Mouse (Mus musculus) lung, embryonic 14.5 days (tissue): ENCODE data around the gene Soga3. TPM values are rescaled to one million over a fixed set of nuclear protein-coding genes. Genes with fewer than 3 reads are reported as not detected.

Experiments used
- ATAC-seq: fragments of 200-750 bp; cut with Nextera tagmentation; 2 replicates; pipeline ENCODE4 v1.8.0; 2017; ENCODE audit warnings: mild to moderate bottlenecking, moderate TSS enrichment, moderate library complexity; ENCODE audit not compliant: insufficient read depth
- DNase-seq: peaks from one replicate; pipeline ENCODE4 v3.0.0-alpha.2; 2015
- H3K27ac ChIP-seq: fragments of 300-500 bp; sonication (generic); 2 replicates; pipeline ENCODE4 v1.5.1; 2014; ENCODE audit warnings: low read depth, mild to moderate bottlenecking, moderate library complexity
- H3K27me3 ChIP-seq: fragments of 300-500 bp; sonication (generic); 2 replicates; pipeline ENCODE4 v1.6.1; 2014; ENCODE audit warnings: low read length, control low read depth; ENCODE audit not compliant: insufficient read depth
- H3K36me3 ChIP-seq: fragments of 300-500 bp; sonication (generic); 2 replicates; pipeline ENCODE4 v1.6.1; 2014; ENCODE audit warnings: control low read depth; ENCODE audit not compliant: insufficient read depth
- H3K4me1 ChIP-seq: fragments of 300-500 bp; sonication (generic); 2 replicates; pipeline ENCODE4 v1.6.1; 2014; ENCODE audit warnings: antibody characterized with exemption, control low read depth; ENCODE audit not compliant: insufficient read depth
- H3K4me2 ChIP-seq: fragments of 300-500 bp; sonication (generic); 2 replicates; pipeline ENCODE4 v1.6.1; 2014; ENCODE audit warnings: mild to moderate bottlenecking
- H3K4me3 ChIP-seq: fragments of 300-500 bp; sonication (generic); 2 replicates; pipeline ENCODE4 v1.5.1; 2014; ENCODE audit warnings: low read depth, low read length
- H3K9ac ChIP-seq: fragments of 300-500 bp; sonication (generic); 2 replicates; pipeline ENCODE4 v1.6.1; 2014
- H3K9me3 ChIP-seq: fragments of 300-500 bp; sonication (generic); 2 replicates; pipeline ENCODE4 v1.6.1; 2016; ENCODE audit warnings: low read depth, low read length, control low read depth
- CTCF ChIP-seq: IDR thresholded peaks from 2 replicates; pipeline ENCODE4 v1.5.1; 2016; ENCODE audit warnings: antibody characterized with exemption, low read depth
- WGBS: fragments of 180-500 bp; shearing (Covaris S2); extraction: QIAGEN DNeasy Blood & Tissue Kit; methylation state at CpG from one replicate; pipeline ENCODE4 v1.1.7; 2014; 5-methylcytosine and 5-hydroxymethylcytosine counted together
- polyA plus RNA-seq: library from polyadenylated mRNA; unstranded; fragments of >200 nt; fragmentation: Nextera tagmentation; extraction: Ambion mirVana; gene quantifications from 2 replicates; pipeline ENCODE4 v1.2.1, GENCODE M21; 2014

Gene Soga3
- polyA plus RNA-seq, 1 experiment from 2014 or later, result 0.29 TPM

DNA sequence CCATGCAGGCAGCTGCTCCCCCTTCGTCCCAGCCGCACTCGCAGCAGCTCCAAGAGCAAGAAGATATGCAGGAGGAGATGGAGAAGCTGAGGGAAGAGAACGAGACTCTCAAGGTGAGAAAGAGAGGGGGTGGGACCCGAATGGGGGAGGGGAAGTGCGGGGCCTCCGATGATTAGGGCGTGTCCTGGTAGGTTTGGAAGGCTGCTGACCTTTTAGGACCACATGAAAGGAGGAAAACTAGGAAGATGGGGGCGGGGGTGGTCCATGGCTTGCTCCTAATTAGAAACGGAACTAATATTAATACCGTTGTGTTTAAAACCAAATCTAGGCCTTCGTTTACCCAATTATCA is 4.0 kb downstream of the Soga3 start:
- Histone ChIP-seq H3K9me3 (no peaks in the 10 kb centered on the region), H3K4me3 (peak overlapping the region; percentile 44), H3K36me3 (no peaks in the 10 kb centered on the region), H3K4me1 (peaks cover 3% of the 10 kb centered on the region; the same call in 1 of the 2 replicates), H3K4me2 (peak overlapping the region; percentile 89), H3K27ac (no peak overlapping the region), H3K27me3 (peaks cover 47% of the 10 kb centered on the region), H3K9ac (no peak overlapping the region)
- ATAC-seq (no peak), DNase-seq (no peak)
- TF ChIP-seq CTCF, result no peak
- WGBS, result under 1% methylated on average over 12 of the region's 12 CpGs

DNA sequence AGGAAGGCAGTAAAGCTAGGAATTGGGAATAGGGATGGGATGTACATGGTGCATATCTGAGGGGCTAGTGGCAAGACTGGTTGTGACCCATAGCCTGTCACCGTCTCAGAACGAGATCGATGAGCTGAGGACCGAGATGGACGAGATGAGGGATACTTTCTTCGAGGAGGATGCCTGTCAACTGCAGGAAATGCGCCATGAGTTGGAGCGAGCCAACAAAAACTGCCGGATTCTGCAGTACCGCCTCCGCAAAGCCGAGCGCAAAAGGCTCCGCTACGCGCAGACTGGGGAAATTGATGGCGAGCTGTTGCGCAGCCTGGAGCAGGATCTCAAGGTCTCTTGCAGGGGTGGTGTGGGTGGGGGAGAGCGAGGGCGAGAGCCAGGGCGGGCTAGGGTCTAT is 4.4 kb downstream of the Soga3 start:
- Histone ChIP-seq H3K4me3 (peak overlapping the region; percentile 44; the same call in 1 of the 2 replicates), H3K4me1 (peaks cover 3% of the 10 kb centered on the region; the same call in 1 of the 2 replicates), H3K9ac (no peak overlapping the region), H3K27ac (no peak overlapping the region), H3K9me3 (no peaks in the 10 kb centered on the region), H3K36me3 (no peaks in the 10 kb centered on the region), H3K27me3 (peaks cover 47% of the 10 kb centered on the region), H3K4me2 (peak overlapping the region; percentile 89)
- DNase-seq, result peak; percentile 5
- no peak for ATAC-seq
- TF ChIP-seq CTCF, result no peak
- 2% methylated on average over 21 of the region's 21 CpGs for WGBS

DNA sequence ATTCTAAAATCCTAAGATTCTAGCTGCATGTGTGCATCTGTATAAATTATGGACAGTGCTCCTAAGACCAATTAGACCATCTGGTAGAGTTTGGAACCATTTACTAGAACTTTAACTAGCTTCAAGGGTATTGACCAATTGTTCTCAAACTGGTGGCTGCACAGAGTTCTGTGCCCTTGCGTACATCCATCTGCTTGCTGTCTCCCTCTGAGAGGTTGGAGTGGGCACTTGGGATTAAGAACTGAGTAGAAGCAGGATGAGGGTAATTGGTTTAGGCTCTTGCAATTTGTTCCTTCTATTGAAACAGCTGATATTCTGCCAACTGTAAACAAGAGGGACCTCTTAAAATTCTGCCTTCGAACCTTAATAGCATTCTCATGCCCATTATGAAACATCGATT is 11.7 kb downstream of the Soga3 start:
- WGBS, result 93% methylated on average over 3 of the region's 3 CpGs
- no peak for ATAC-seq
- H3K9me3 ChIP-seq, result no peaks in the 10 kb centered on the region

DNA sequence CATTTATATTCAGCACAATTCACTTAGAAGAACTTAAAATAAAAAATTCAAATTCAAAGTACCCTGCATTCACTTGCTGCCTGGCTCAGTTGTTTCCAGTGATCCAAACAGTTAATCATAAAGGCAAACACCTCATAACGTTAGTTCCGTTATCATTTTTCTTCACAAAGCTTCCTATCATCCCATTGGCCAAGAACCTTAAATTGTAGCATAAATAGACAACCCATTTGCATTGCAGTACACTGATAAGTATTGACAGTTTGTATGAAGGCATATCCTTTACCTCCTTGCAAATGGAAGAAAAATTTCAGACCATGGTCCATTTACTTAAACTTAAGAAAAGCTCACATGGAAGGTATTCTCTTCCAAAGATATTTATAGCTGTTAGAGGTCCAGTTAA is 18.0 kb downstream of the Soga3 start:
- WGBS, result 54% methylated on average over 2 of the region's 2 CpGs
- ATAC-seq (no peak), DNase-seq (no peak)
- Histone ChIP-seq H3K27me3 (no peaks in the 10 kb centered on the region), H3K4me1 (no peaks in the 10 kb centered on the region), H3K4me3 (no peak overlapping the region), H3K9me3 (no peaks in the 10 kb centered on the region), H3K4me2 (no peak overlapping the region), H3K36me3 (no peaks in the 10 kb centered on the region), H3K9ac (no peak overlapping the region), H3K27ac (no peak overlapping the region)
- no peak for TF ChIP-seq CTCF

More for the DNA sequence above, 11.7 kb downstream of the Soga3 start:
- Histone ChIP-seq H3K27ac (no peak overlapping the region), H3K4me2 (no peak overlapping the region), H3K4me3 (no peak overlapping the region), H3K36me3 (no peaks in the 10 kb centered on the region), H3K27me3 (no peaks in the 10 kb centered on the region), H3K4me1 (no peaks in the 10 kb centered on the region), H3K9ac (no peak overlapping the region)
- TF ChIP-seq CTCF, result no peak
- no peak for DNase-seq

DNA sequence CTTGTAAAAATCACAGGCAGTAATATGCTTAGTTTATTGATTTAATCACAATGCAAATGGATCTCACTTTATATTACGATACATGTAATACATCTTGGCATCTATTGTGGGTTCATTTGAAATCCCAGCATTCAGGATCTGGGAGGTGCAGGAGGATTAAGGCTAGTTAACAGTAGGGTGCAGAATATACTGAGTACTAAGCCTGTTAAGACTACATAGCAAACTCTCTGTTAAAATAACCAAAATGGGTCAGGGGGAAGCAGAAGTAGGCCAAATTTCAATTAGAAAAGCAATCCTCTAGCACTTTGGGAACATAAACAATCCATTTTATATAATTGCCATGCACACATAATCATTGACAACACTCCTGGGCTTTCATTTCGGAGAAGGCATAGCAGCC is 30.1 kb downstream of the Soga3 start:
- H3K4me3 ChIP-seq, result no peak overlapping the region
- no peak overlapping the region for H3K9ac ChIP-seq
- no peak for TF ChIP-seq CTCF
- no peaks in the 10 kb centered on the region for H3K27me3 ChIP-seq
- no peak overlapping the region for H3K4me2 ChIP-seq
- ATAC-seq (no peak), DNase-seq (no peak)
- H3K36me3 ChIP-seq, result no peaks in the 10 kb centered on the region
- H3K27ac ChIP-seq, result no peak overlapping the region
- no peaks in the 10 kb centered on the region for H3K4me1 ChIP-seq
- 83% methylated on average over 2 of the region's 2 CpGs for WGBS
- no peaks in the 10 kb centered on the region for H3K9me3 ChIP-seq

DNA sequence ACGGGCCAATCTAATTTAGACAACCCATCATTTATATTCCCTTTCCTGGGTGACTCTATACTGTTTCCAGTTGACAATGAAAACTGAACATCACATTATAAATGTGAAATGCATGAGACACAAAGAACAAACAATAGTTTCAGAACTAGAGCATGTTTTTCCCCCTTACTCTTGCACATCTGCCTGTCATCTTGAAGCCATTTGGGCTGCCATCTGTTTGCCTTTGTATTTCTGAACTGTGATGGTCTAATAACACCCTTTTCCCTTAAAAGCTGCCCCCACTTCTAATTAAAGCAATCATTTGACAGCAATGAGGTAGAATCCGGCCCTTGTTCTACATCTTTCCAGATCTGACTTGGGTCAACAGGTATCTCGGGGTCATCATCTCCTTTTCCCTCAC is 32.0 kb downstream of the Soga3 start:
- H3K4me3 ChIP-seq, result no peak overlapping the region
- ATAC-seq (no peak), DNase-seq (no peak)
- no peaks in the 10 kb centered on the region for H3K27me3 ChIP-seq
- H3K36me3 ChIP-seq, result no peaks in the 10 kb centered on the region
- no peak overlapping the region for H3K9ac ChIP-seq
- no peak overlapping the region for H3K4me2 ChIP-seq
- no peaks in the 10 kb centered on the region for H3K9me3 ChIP-seq
- no peak for TF ChIP-seq CTCF
- no peaks in the 10 kb centered on the region for H3K4me1 ChIP-seq
- H3K27ac ChIP-seq, result no peak overlapping the region
- 76% methylated on average over 3 of the region's 3 CpGs for WGBS

DNA sequence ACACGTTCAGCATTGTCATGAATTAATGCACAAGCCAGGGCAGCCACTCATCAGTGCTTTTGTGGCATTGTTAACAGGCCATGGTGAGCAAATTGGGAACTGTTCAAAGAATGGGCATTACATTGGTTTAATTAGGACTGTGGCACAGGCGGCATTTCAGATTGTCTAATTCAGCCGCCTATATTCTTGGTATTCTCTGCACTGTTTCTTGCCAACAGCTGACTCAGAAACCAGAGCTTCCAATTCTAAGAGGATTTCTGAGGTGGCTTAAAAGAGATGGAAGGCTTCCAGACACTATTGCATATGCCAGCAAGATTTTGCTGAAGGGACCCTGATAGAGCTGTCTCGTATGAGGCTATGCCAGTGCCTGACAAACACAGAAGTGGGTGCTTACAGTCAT is 33.2 kb downstream of the Soga3 start:
- Histone ChIP-seq H3K9me3 (no peaks in the 10 kb centered on the region), H3K9ac (no peak overlapping the region), H3K36me3 (no peaks in the 10 kb centered on the region), H3K4me2 (no peak overlapping the region), H3K27ac (no peak overlapping the region), H3K27me3 (no peaks in the 10 kb centered on the region), H3K4me3 (no peak overlapping the region), H3K4me1 (no peaks in the 10 kb centered on the region)
- ATAC-seq (no peak), DNase-seq (no peak)
- 84% methylated on average over 4 of the region's 4 CpGs for WGBS
- TF ChIP-seq CTCF, result no peak

DNA sequence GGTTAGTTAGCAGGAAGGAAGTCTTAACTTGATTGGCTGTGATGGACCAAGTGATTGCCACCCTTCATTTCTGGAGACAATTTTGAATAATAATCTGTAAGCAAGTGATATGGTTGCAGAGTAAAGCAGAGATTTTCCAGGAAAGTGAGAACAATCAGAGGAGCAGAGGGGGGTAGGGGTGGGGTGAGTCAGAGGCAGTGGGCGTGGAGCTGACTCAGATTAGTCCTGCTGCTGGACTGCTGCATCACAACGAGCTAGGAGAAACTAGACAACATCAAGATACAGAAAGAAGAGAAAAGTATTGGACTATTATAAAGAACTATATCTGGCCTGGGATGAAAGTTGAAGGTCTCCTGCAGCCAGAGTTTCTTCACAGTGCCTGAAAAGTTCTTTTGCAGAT is 34.4 kb downstream of the Soga3 start:
- 53% methylated on average over 2 of the region's 2 CpGs for WGBS
- Histone ChIP-seq H3K4me3 (no peak overlapping the region), H3K27me3 (no peaks in the 10 kb centered on the region), H3K4me2 (no peak overlapping the region), H3K36me3 (no peaks in the 10 kb centered on the region), H3K27ac (no peak overlapping the region), H3K4me1 (no peaks in the 10 kb centered on the region), H3K9me3 (no peaks in the 10 kb centered on the region), H3K9ac (no peak overlapping the region)
- ATAC-seq, result no peak
- DNase-seq, result no peak
- no peak for TF ChIP-seq CTCF
